ENCODE assay signal across 15 mouse cellular contexts in the genomic region with DNA sequence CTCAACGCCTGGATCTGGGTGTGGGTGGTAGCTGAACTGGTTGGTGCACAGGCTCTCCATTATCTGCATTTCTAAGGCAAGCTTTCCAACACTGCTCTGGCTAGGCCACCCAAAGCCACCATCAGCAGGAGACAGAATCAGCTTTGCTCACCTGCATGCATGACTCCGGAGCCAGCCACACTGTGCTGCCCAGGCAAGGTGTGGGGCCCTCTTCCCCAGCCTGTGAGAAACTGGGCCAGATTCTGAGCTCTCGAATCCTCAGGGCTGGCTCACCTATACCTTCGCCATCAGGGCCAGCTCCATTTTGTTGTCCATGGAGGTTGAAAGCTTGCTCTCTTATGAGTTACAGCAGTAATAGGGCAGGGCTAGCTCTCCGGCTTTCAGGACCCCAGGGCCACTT.
"Had no signal": no experiment of that assay in that cellular context is flagged by ENCODE, and none has a peak within 500 bp of the region (broad histone marks: within the 10 kb centered on the region; RNA-seq: fewer than 3 reads in every experiment).

No protein-coding gene starts in this region.

- H3K27ac ChIP-seq: limb, embryonic 12.5 days; limb, embryonic 15.5 days; liver, embryonic 14.5 days; macrophage had no signal

- H3K36me3 ChIP-seq: limb, embryonic 12.5 days; limb, embryonic 15.5 days had no signal

- DNase-seq: kidney, adult 18-20 months; kidney, adult 9 months; kidney, postnatal 14 days; kidney, postnatal 4 days; left cerebral cortex, postnatal 4 days; liver, postnatal 0 days; lung, embryonic 14.5 days; thymus, adult 18-20 months; thymus, postnatal 36 days had no signal

- H3K9me3 ChIP-seq: limb, embryonic 12.5 days; limb, embryonic 15.5 days had no signal

- ATAC-seq: liver, postnatal 0 days; lung, postnatal 0 days had no signal

- H3K4me2 ChIP-seq: limb, embryonic 12.5 days; limb, embryonic 15.5 days; liver, embryonic 11.5 days; lung, embryonic 14.5 days had no signal

- H3K27me3 ChIP-seq: limb, embryonic 12.5 days; limb, embryonic 15.5 days had no signal

- H3K9ac ChIP-seq: limb, embryonic 12.5 days; limb, embryonic 15.5 days; liver, embryonic 14.5 days; liver, postnatal 0 days; lung, embryonic 14.5 days had no signal

- H3K4me1 ChIP-seq: limb, embryonic 12.5 days; limb, embryonic 15.5 days had no signal

- H3K4me3 ChIP-seq: limb, embryonic 12.5 days; limb, embryonic 15.5 days had no signal
